Mouse (Mus musculus) limb, embryonic 14.5 days (tissue): ENCODE data around the gene Mapk8ip2. TPM values are rescaled to one million over a fixed set of nuclear protein-coding genes. Genes with fewer than 3 reads are reported as not detected.

Experiments
- ATAC-seq: fragments of 200-750 bp; cut with Nextera tagmentation; 2 replicates; pipeline ENCODE4 v1.8.0; 2017; ENCODE audit warnings: low read depth, moderate number of reproducible peaks, moderate TSS enrichment; ENCODE audit not compliant: low FRiP score
- DNase-seq: peaks from one replicate; pipeline ENCODE4 v3.0.0-alpha.2; 2015; ENCODE audit warnings: low spot score
- H3K27ac ChIP-seq: fragments of 300-500 bp; sonication (generic); replicated peaks from 2 replicates; pipeline ENCODE4 v1.5.1; 2014; ENCODE audit warnings: low read depth, mild to moderate bottlenecking, low read length, moderate library complexity, mixed read lengths
- H3K27me3 ChIP-seq: fragments of 300-500 bp; sonication (generic); 2 replicates; pipeline ENCODE4 v1.6.1; 2014; ENCODE audit warnings: low read length, mixed read lengths; ENCODE audit not compliant: control insufficient read depth, insufficient read depth
- H3K36me3 ChIP-seq: fragments of 300-500 bp; sonication (generic); 2 replicates; pipeline ENCODE4 v1.6.1; 2014; ENCODE audit warnings: mild to moderate bottlenecking, low read length, moderate library complexity, mixed read lengths; ENCODE audit not compliant: control insufficient read depth, insufficient read depth
- H3K4me1 ChIP-seq: fragments of 300-500 bp; sonication (generic); 2 replicates; pipeline ENCODE4 v1.6.1; 2014; ENCODE audit warnings: antibody characterized with exemption, low read length, mixed read lengths; ENCODE audit not compliant: control insufficient read depth, insufficient read depth
- H3K4me2 ChIP-seq: fragments of 300-500 bp; sonication (generic); replicated peaks from 2 replicates; pipeline ENCODE4 v1.6.1; 2014; ENCODE audit warnings: low read depth, mild to moderate bottlenecking, low read length, moderate library complexity; ENCODE audit not compliant: severe bottlenecking
- H3K4me3 ChIP-seq: fragments of 300-500 bp; sonication (generic); replicated peaks from 2 replicates; pipeline ENCODE4 v1.5.1; 2014; ENCODE audit warnings: low read length
- H3K9ac ChIP-seq: fragments of 300-500 bp; sonication (generic); 2 replicates; pipeline ENCODE4 v1.6.1; 2014; ENCODE audit warnings: mild to moderate bottlenecking, low read depth, low read length, moderate library complexity; ENCODE audit not compliant: severe bottlenecking
- H3K9me3 ChIP-seq: fragments of 300-500 bp; sonication (generic); 2 replicates; pipeline ENCODE4 v1.6.1; 2016; ENCODE audit warnings: low read length; ENCODE audit not compliant: control insufficient read depth
- POLR2A ChIP-seq: fragments of 200-500 bp; IDR thresholded peaks from 2 replicates; pipeline ENCODE4 v1.8.0; 2012; ENCODE audit warnings: inconsistent platforms, mild to moderate bottlenecking, moderate library complexity, borderline replicate concordance; ENCODE audit not compliant: insufficient read depth, insufficient read length; ENCODE audit errors: extremely low read depth
- WGBS: fragments of 180-500 bp; shearing (Covaris S2); extraction: QIAGEN DNeasy Blood & Tissue Kit; methylation state at CpG from one replicate; pipeline ENCODE4 v1.1.7; 2014; 5-methylcytosine and 5-hydroxymethylcytosine counted together
- polyA plus RNA-seq, 2 experiments: library from polyadenylated mRNA; depleted of rRNA in 1 of 2; stranded (reverse) in 1 of 2; unstranded in 1 of 2; fragments of >200 nt; fragmentation: Nextera tagmentation in 1 of 2; extraction: Ambion mirVana in 1 of 2; gene quantifications; 2 replicates each; pipeline versions ENCODE4 v1.2.1 to v1.2.3; 2012 to 2014

The Mapk8ip2 gene
- polyA plus RNA-seq, 2 experiments, result 0.99 to 2.5 TPM

GRCm38 (mm10) chr15:89507751-89508150 lies 54.0 kb downstream of the Mapk8ip2 start:
- ATAC-seq, result no peak
- no peak overlapping the region for H3K4me2 ChIP-seq

GRCm38 (mm10) chr15:89512679-89513078 lies 59.0 kb downstream of the Mapk8ip2 start:
- Histone ChIP-seq H3K9ac (no peak overlapping the region), H3K9me3 (no peaks in the 10 kb centered on the region), H3K36me3 (no peaks in the 10 kb centered on the region), H3K27me3 (no peaks in the 10 kb centered on the region), H3K4me1 (no peaks in the 10 kb centered on the region), H3K4me3 (no peak overlapping the region), H3K4me2 (no peak overlapping the region), H3K27ac (no peak overlapping the region)
- ATAC-seq (no peak), DNase-seq (no peak)
- no peak for TF ChIP-seq POLR2A
- 70% methylated on average over 4 of the region's 4 CpGs for WGBS

More at GRCm38 (mm10) chr15:89507751-89508150, 54.0 kb downstream of the Mapk8ip2 start:
- Histone ChIP-seq H3K36me3 (peaks cover 18% of the 10 kb centered on the region; the same call in 1 of the 2 replicates), H3K4me1 (no peaks in the 10 kb centered on the region), H3K27ac (no peak overlapping the region), H3K4me3 (no peak overlapping the region), H3K27me3 (no peaks in the 10 kb centered on the region), H3K9ac (no peak overlapping the region), H3K9me3 (no peaks in the 10 kb centered on the region)
- TF ChIP-seq POLR2A, result no peak
- no peak for DNase-seq
- WGBS, result 88% methylated on average over 8 of the region's 8 CpGs

Other genes with a start within 250 kb of the Mapk8ip2 start
- gene Ppp6r2, start 242.4 kb upstream of the Mapk8ip2 start, polyA plus RNA-seq (2012; rRNA removed), result 59.0 and 71.5 TPM in 2 replicates
- 28.3 and 31.7 TPM in 2 replicates for gene Ppp6r2, start 242.4 kb upstream of the Mapk8ip2 start, polyA plus RNA-seq (2014; fragmentation: Nextera tagmentation; extraction: Ambion mirVana)
- 154 and 170 TPM in 2 replicates for gene Sbf1, start 138.6 kb upstream of the Mapk8ip2 start, polyA plus RNA-seq (2012; rRNA removed)
- 65.1 and 72.3 TPM in 2 replicates for gene Sbf1, start 138.6 kb upstream of the Mapk8ip2 start, polyA plus RNA-seq (2014; fragmentation: Nextera tagmentation; extraction: Ambion mirVana)
- gene Adm2, start 131.2 kb upstream of the Mapk8ip2 start, polyA plus RNA-seq (2012; rRNA removed), result 0.74 and 1.0 TPM in 2 replicates
- 0.52 TPM in 1 of 2 replicates, not detected in the other for gene Adm2, start 131.2 kb upstream of the Mapk8ip2 start, polyA plus RNA-seq (2014; fragmentation: Nextera tagmentation; extraction: Ambion mirVana)
- gene Miox, start 119.5 kb upstream of the Mapk8ip2 start, polyA plus RNA-seq (2012; rRNA removed), result not detected in 2 replicates
- gene Miox, start 119.5 kb upstream of the Mapk8ip2 start, polyA plus RNA-seq (2014; fragmentation: Nextera tagmentation; extraction: Ambion mirVana), result not detected in 2 replicates
- 55.7 and 74.0 TPM in 2 replicates for gene Lmf2, start 98.3 kb upstream of the Mapk8ip2 start, polyA plus RNA-seq (2012; rRNA removed)
- 49.1 and 53.6 TPM in 2 replicates for gene Lmf2, start 98.3 kb upstream of the Mapk8ip2 start, polyA plus RNA-seq (2014; fragmentation: Nextera tagmentation; extraction: Ambion mirVana)
- gene Ncaph2, start 98.2 kb upstream of the Mapk8ip2 start, polyA plus RNA-seq (2012; rRNA removed), result 153 and 209 TPM in 2 replicates
- 145 and 160 TPM in 2 replicates for gene Ncaph2, start 98.2 kb upstream of the Mapk8ip2 start, polyA plus RNA-seq (2014; fragmentation: Nextera tagmentation; extraction: Ambion mirVana)
- 19.8 and 27.2 TPM in 2 replicates for gene Sco2, start 80.1 kb upstream of the Mapk8ip2 start, polyA plus RNA-seq (2012; rRNA removed)
- 7.5 and 10.3 TPM in 2 replicates for gene Sco2, start 80.1 kb upstream of the Mapk8ip2 start, polyA plus RNA-seq (2014; fragmentation: Nextera tagmentation; extraction: Ambion mirVana)
- 2.0 and 3.3 TPM in 2 replicates for gene Tymp, start 76.9 kb upstream of the Mapk8ip2 start, polyA plus RNA-seq (2012; rRNA removed)
- 1.3 and 1.6 TPM in 2 replicates for gene Tymp, start 76.9 kb upstream of the Mapk8ip2 start, polyA plus RNA-seq (2014; fragmentation: Nextera tagmentation; extraction: Ambion mirVana)
- gene Odf3b, start 74.6 kb upstream of the Mapk8ip2 start, polyA plus RNA-seq (2012; rRNA removed), result 0.24 and 0.62 TPM in 2 replicates
- 0.67 and 0.72 TPM in 2 replicates for gene Odf3b, start 74.6 kb upstream of the Mapk8ip2 start, polyA plus RNA-seq (2014; fragmentation: Nextera tagmentation; extraction: Ambion mirVana)
- gene Klhdc7b, start 69.0 kb upstream of the Mapk8ip2 start, polyA plus RNA-seq (2012; rRNA removed), result 0.03 TPM in 1 of 2 replicates, not detected in the other
- not detected in 2 replicates for gene Klhdc7b, start 69.0 kb upstream of the Mapk8ip2 start, polyA plus RNA-seq (2014; fragmentation: Nextera tagmentation; extraction: Ambion mirVana)
- not detected in 2 replicates for gene Syce3, start 43.4 kb upstream of the Mapk8ip2 start, polyA plus RNA-seq (2012; rRNA removed)
- gene Syce3, start 43.4 kb upstream of the Mapk8ip2 start, polyA plus RNA-seq (2014; fragmentation: Nextera tagmentation; extraction: Ambion mirVana), result not detected in 2 replicates
- gene Cpt1b, start 28.1 kb upstream of the Mapk8ip2 start, polyA plus RNA-seq (2012; rRNA removed), result 3.7 and 4.4 TPM in 2 replicates
- 0.57 and 0.63 TPM in 2 replicates for gene Cpt1b, start 28.1 kb upstream of the Mapk8ip2 start, polyA plus RNA-seq (2014; fragmentation: Nextera tagmentation; extraction: Ambion mirVana)
- 0.96 and 1.8 TPM in 2 replicates for gene C730034F03Rik, start 24.3 kb upstream of the Mapk8ip2 start, polyA plus RNA-seq (2012; rRNA removed)
- gene C730034F03Rik, start 24.3 kb upstream of the Mapk8ip2 start, polyA plus RNA-seq (2014; fragmentation: Nextera tagmentation; extraction: Ambion mirVana), result 1.4 and 2.4 TPM in 2 replicates
- 0.40 and 0.47 TPM in 2 replicates for gene Gm44502, start 24.2 kb upstream of the Mapk8ip2 start, polyA plus RNA-seq (2012; rRNA removed)
- not detected in 2 replicates for gene Gm44502, start 24.2 kb upstream of the Mapk8ip2 start, polyA plus RNA-seq (2014; fragmentation: Nextera tagmentation; extraction: Ambion mirVana)
- 72.6 and 79.0 TPM in 2 replicates for gene Chkb, start 24.0 kb upstream of the Mapk8ip2 start, polyA plus RNA-seq (2012; rRNA removed)
- 45.6 and 46.9 TPM in 2 replicates for gene Chkb, start 24.0 kb upstream of the Mapk8ip2 start, polyA plus RNA-seq (2014; fragmentation: Nextera tagmentation; extraction: Ambion mirVana)
- gene Arsa, start 23.5 kb downstream of the Mapk8ip2 start, polyA plus RNA-seq (2012; rRNA removed), result 30.7 and 38.5 TPM in 2 replicates
- gene Arsa, start 23.5 kb downstream of the Mapk8ip2 start, polyA plus RNA-seq (2014; fragmentation: Nextera tagmentation; extraction: Ambion mirVana), result 18.3 and 21.7 TPM in 2 replicates
- 18.4 and 25.1 TPM in 2 replicates for gene Shank3, start 45.7 kb downstream of the Mapk8ip2 start, polyA plus RNA-seq (2012; rRNA removed)
- gene Shank3, start 45.7 kb downstream of the Mapk8ip2 start, polyA plus RNA-seq (2014; fragmentation: Nextera tagmentation; extraction: Ambion mirVana), result 2.4 and 2.7 TPM in 2 replicates
- gene Acr, start 114.4 kb downstream of the Mapk8ip2 start, polyA plus RNA-seq (2012; rRNA removed), result 1.4 and 2.5 TPM in 2 replicates
- 0.21 and 0.61 TPM in 2 replicates for gene Acr, start 114.4 kb downstream of the Mapk8ip2 start, polyA plus RNA-seq (2014; fragmentation: Nextera tagmentation; extraction: Ambion mirVana)
- 69.2 and 69.6 TPM in 2 replicates for gene Rabl2, start 138.0 kb downstream of the Mapk8ip2 start, polyA plus RNA-seq (2012; rRNA removed)
- gene Rabl2, start 138.0 kb downstream of the Mapk8ip2 start, polyA plus RNA-seq (2014; fragmentation: Nextera tagmentation; extraction: Ambion mirVana), result 42.4 and 51.1 TPM in 2 replicates